Mouse (Mus musculus): ENCODE results near the gene Gm20906. TPM values are rescaled to one million over a fixed set of nuclear protein-coding genes. Genes with fewer than 3 reads are reported as not detected.
"Not testable (repeated sequence)": the region's sequence is repeated elsewhere in the genome, so short reads cannot be mapped to it uniquely, and the experiment has no call there.

Gm20906 gene
- polyA plus RNA-seq (2011; ENCODE audit: insufficient read depth, insufficient read length, low read depth, missing spikeins) = not detected in 2 replicates

DNA sequence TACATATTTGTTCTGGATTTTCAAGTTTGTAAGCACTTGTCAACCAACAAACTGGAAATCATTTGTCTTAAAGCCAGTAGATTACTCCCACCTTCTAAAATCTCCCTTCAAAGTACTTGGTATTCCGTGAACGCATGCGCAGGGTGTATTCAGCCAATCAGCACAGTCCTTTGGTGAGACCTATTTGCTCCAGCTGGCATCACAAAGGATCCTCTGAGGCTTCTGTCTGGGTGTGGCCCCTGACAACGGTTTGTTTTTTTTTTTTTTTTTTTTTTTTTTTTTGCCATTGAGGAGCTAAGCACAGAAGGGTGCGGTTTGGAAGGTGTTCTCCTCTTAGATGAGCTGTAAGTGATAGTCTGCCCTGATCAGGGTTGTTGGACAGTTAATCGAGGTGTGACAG is at the start of gene Gm20906:
TSS of gene Gm20906 (plus strand) at position 301 of the 400 bp plus-strand sequence.
- H3K9ac ChIP-seq (ENCODE audit: low read depth, poor library complexity, severe bottlenecking); H3K4me3 ChIP-seq (ENCODE audit: low read depth, low read length); H3K27me3 ChIP-seq (ENCODE audit: control insufficient read depth, insufficient read depth, low read length, poor library complexity, severe bottlenecking); H3K36me3 ChIP-seq (ENCODE audit: control insufficient read depth, insufficient read depth, low read length, poor library complexity, severe bottlenecking); H3K9me3 ChIP-seq (replicated peaks; ENCODE audit: control insufficient read depth, insufficient read depth, low read length, poor library complexity, severe bottlenecking); H3K27ac ChIP-seq (ENCODE audit: insufficient read depth, low read length); H3K4me1 ChIP-seq (ENCODE audit: control insufficient read depth, insufficient read depth, low read length): not testable (repeated sequence)
